Mouse (Mus musculus): Measurements from ENCODE around the gene Ypel4. TPM values are rescaled to one million over a fixed set of nuclear protein-coding genes. Genes with fewer than 3 reads are reported as not detected.
"Not testable (repeated sequence)": the region's sequence is repeated elsewhere in the genome, so short reads cannot be mapped to it uniquely, and the experiment has no call there.

The Ypel4 gene
- polyA plus RNA-seq, 1 experiment from 2014 or later, result 10.0 TPM

- H3K4me2 ChIP-seq (replicated peaks; ENCODE audit: low read depth, low read length), result no peak overlapping the region
- H3K4me1 ChIP-seq (ENCODE audit: control insufficient read depth, insufficient read depth, low read length), result peaks cover 7% of the 10 kb centered on the region
- H3K27me3 ChIP-seq (ENCODE audit: control insufficient read depth, insufficient read depth, low read length), result no peaks in the 10 kb centered on the region
- H3K4me3 ChIP-seq (ENCODE audit: low read length), result no peak overlapping the region
- WGBS, result 96% methylated on average over 14 of the region's 14 CpGs
- no peak for ATAC-seq (ENCODE audit: low FRiP score, low TSS enrichment)
- no peaks in the 10 kb centered on the region for H3K9me3 ChIP-seq (ENCODE audit: control insufficient read depth, low read length)
- H3K27ac ChIP-seq (ENCODE audit: low read depth, low read length), result no peak overlapping the region
- H3K9ac ChIP-seq (ENCODE audit: low read depth, low read length), result no peak overlapping the region
- peaks cover 25% of the 10 kb centered on the region for H3K36me3 ChIP-seq (ENCODE audit: control insufficient read depth, insufficient read depth, low read length)
Observed at GRCm38 (mm10) chr2:84723856-84724255, 10.0 kb upstream of the Ypel4 start.

GRCm38 (mm10) chr2:84725770-84726169 is 8.1 kb upstream of the Ypel4 start:
- H3K4me3 ChIP-seq (ENCODE audit: low read length), result no peak overlapping the region

GRCm38 (mm10) chr2:84726716-84727115 is 7.1 kb upstream of the Ypel4 start:
- H3K36me3 ChIP-seq (ENCODE audit: control insufficient read depth, insufficient read depth, low read length), result peaks cover 25% of the 10 kb centered on the region
- no peaks in the 10 kb centered on the region for H3K27me3 ChIP-seq (ENCODE audit: control insufficient read depth, insufficient read depth, low read length)
- H3K4me1 ChIP-seq (ENCODE audit: control insufficient read depth, insufficient read depth, low read length), result peaks cover 7% of the 10 kb centered on the region
- ATAC-seq (ENCODE audit: low FRiP score, low TSS enrichment), result peak; percentile 1; the same call in 1 of the 2 replicates
- H3K4me2 ChIP-seq (replicated peaks; ENCODE audit: low read depth, low read length), result peak overlapping the region; percentile 72
- WGBS, result under 1% methylated on average over 9 of the region's 9 CpGs
- peak overlapping the region; percentile 46 for H3K4me3 ChIP-seq (ENCODE audit: low read length)
- H3K9ac ChIP-seq (ENCODE audit: low read depth, low read length), result peak overlapping the region; percentile 40
- no peaks in the 10 kb centered on the region for H3K9me3 ChIP-seq (ENCODE audit: control insufficient read depth, low read length)
- H3K27ac ChIP-seq (ENCODE audit: low read depth, low read length), result no peak overlapping the region

More at GRCm38 (mm10) chr2:84725770-84726169, 8.1 kb upstream of the Ypel4 start:
- H3K36me3 ChIP-seq (ENCODE audit: control insufficient read depth, insufficient read depth, low read length), result peaks cover 25% of the 10 kb centered on the region
- H3K4me2 ChIP-seq (replicated peaks; ENCODE audit: low read depth, low read length), result no peak overlapping the region; the same call in 1 of the 2 replicates
- no peaks in the 10 kb centered on the region for H3K27me3 ChIP-seq (ENCODE audit: control insufficient read depth, insufficient read depth, low read length)
- peaks cover 7% of the 10 kb centered on the region for H3K4me1 ChIP-seq (ENCODE audit: control insufficient read depth, insufficient read depth, low read length)
- no peak overlapping the region for H3K27ac ChIP-seq (ENCODE audit: low read depth, low read length)
- ATAC-seq (ENCODE audit: low FRiP score, low TSS enrichment), result no peak
- no peak overlapping the region for H3K9ac ChIP-seq (ENCODE audit: low read depth, low read length)
- WGBS, result 92% methylated on average over 10 of the region's 10 CpGs
- H3K9me3 ChIP-seq (ENCODE audit: control insufficient read depth, low read length), result no peaks in the 10 kb centered on the region

GRCm38 (mm10) chr2:84727172-84727858 is 6.5 kb upstream of the Ypel4 start, which contains the start of gene Clp1:
Gene Clp1 (minus strand): TSS chr2:84727350.
- Histone ChIP-seq H3K27ac (ENCODE audit: low read depth, low read length) (peak within 1 kb of the TSS; percentile 88), H3K9me3 (ENCODE audit: control insufficient read depth, low read length) (no peaks in the 10 kb centered on the region), H3K27me3 (ENCODE audit: control insufficient read depth, insufficient read depth, low read length) (no peaks in the 10 kb centered on the region), H3K9ac (ENCODE audit: low read depth, low read length) (peak within 1 kb of the TSS; percentile 62), H3K4me3 (ENCODE audit: low read length) (peak within 1 kb of the TSS; percentile 46), H3K4me1 (ENCODE audit: control insufficient read depth, insufficient read depth, low read length) (peaks cover 7% of the 10 kb centered on the region), H3K4me2 (replicated peaks; ENCODE audit: low read depth, low read length) (peak within 1 kb of the TSS; percentile 72), H3K36me3 (ENCODE audit: control insufficient read depth, insufficient read depth, low read length) (peaks cover 25% of the 10 kb centered on the region)
- WGBS, result under 1% methylated on average over 39 of the region's 39 CpGs
- peak; percentile 96 for ATAC-seq (ENCODE audit: low FRiP score, low TSS enrichment)

GRCm38 (mm10) chr2:84728191-84728590 is 5.7 kb upstream of the Ypel4 start:
- H3K9me3 ChIP-seq (ENCODE audit: control insufficient read depth, low read length); H3K4me3 ChIP-seq (ENCODE audit: low read length); H3K9ac ChIP-seq (ENCODE audit: low read depth, low read length); H3K27me3 ChIP-seq (ENCODE audit: control insufficient read depth, insufficient read depth, low read length); H3K4me1 ChIP-seq (ENCODE audit: control insufficient read depth, insufficient read depth, low read length); ATAC-seq (ENCODE audit: low FRiP score, low TSS enrichment); H3K27ac ChIP-seq (ENCODE audit: low read depth, low read length); H3K4me2 ChIP-seq (replicated peaks; ENCODE audit: low read depth, low read length): not testable (repeated sequence)
- peaks cover 22% of the 10 kb centered on the region for H3K36me3 ChIP-seq (ENCODE audit: control insufficient read depth, insufficient read depth, low read length)
- WGBS, result 81% methylated on average over 5 of the region's 5 CpGs

GRCm38 (mm10) chr2:84731206-84731605 is 2.7 kb upstream of the Ypel4 start:
- 79% methylated on average over 3 of the region's 3 CpGs for WGBS
- Histone ChIP-seq H3K4me3 (ENCODE audit: low read length) (no peak overlapping the region), H3K27ac (ENCODE audit: low read depth, low read length) (no peak overlapping the region), H3K4me1 (ENCODE audit: control insufficient read depth, insufficient read depth, low read length) (peaks cover 28% of the 10 kb centered on the region), H3K27me3 (ENCODE audit: control insufficient read depth, insufficient read depth, low read length) (no peaks in the 10 kb centered on the region), H3K9ac (ENCODE audit: low read depth, low read length) (no peak overlapping the region), H3K36me3 (ENCODE audit: control insufficient read depth, insufficient read depth, low read length) (no peaks in the 10 kb centered on the region), H3K4me2 (replicated peaks; ENCODE audit: low read depth, low read length) (no peak overlapping the region), H3K9me3 (ENCODE audit: control insufficient read depth, low read length) (no peaks in the 10 kb centered on the region)
- no peak for ATAC-seq (ENCODE audit: low FRiP score, low TSS enrichment)

GRCm38 (mm10) chr2:84732394-84732793 is 1.5 kb upstream of the Ypel4 start:
- Histone ChIP-seq H3K9me3 (ENCODE audit: control insufficient read depth, low read length) (no peaks in the 10 kb centered on the region), H3K4me2 (replicated peaks; ENCODE audit: low read depth, low read length) (no peak overlapping the region), H3K27me3 (ENCODE audit: control insufficient read depth, insufficient read depth, low read length) (no peaks in the 10 kb centered on the region), H3K27ac (ENCODE audit: low read depth, low read length) (no peak overlapping the region), H3K9ac (ENCODE audit: low read depth, low read length) (no peak overlapping the region), H3K4me1 (ENCODE audit: control insufficient read depth, insufficient read depth, low read length) (peaks cover 34% of the 10 kb centered on the region), H3K36me3 (ENCODE audit: control insufficient read depth, insufficient read depth, low read length) (no peaks in the 10 kb centered on the region), H3K4me3 (ENCODE audit: low read length) (no peak overlapping the region)
- no peak for ATAC-seq (ENCODE audit: low FRiP score, low TSS enrichment)
- 72% methylated on average over 1 of the region's 1 CpGs for WGBS

GRCm38 (mm10) chr2:84734351-84734864 is 550 bp downstream of the Ypel4 start:
- peak overlapping the region; percentile 42 for H3K9ac ChIP-seq (ENCODE audit: low read depth, low read length)
- H3K27me3 ChIP-seq (ENCODE audit: control insufficient read depth, insufficient read depth, low read length), result no peaks in the 10 kb centered on the region
- 0 out of 2 replicates have a peak, but pooled peaks have one; percentile 3 for ATAC-seq (ENCODE audit: low FRiP score, low TSS enrichment)
- H3K4me1 ChIP-seq (ENCODE audit: control insufficient read depth, insufficient read depth, low read length), result peaks cover 54% of the 10 kb centered on the region
- under 1% methylated on average over 11 of the region's 11 CpGs for WGBS
- H3K4me3 ChIP-seq (ENCODE audit: low read length), result peak overlapping the region; percentile 42
- H3K36me3 ChIP-seq (ENCODE audit: control insufficient read depth, insufficient read depth, low read length), result no peaks in the 10 kb centered on the region
- peak overlapping the region; percentile 2; the same call in 1 of the 2 replicates for H3K27ac ChIP-seq (ENCODE audit: low read depth, low read length)
- H3K4me2 ChIP-seq (replicated peaks; ENCODE audit: low read depth, low read length), result peak overlapping the region; percentile 46
- H3K9me3 ChIP-seq (ENCODE audit: control insufficient read depth, low read length), result no peaks in the 10 kb centered on the region

- peak overlapping the region; percentile 46 for H3K4me2 ChIP-seq (replicated peaks; ENCODE audit: low read depth, low read length)
- WGBS, result 3% methylated on average over 2 of the region's 2 CpGs
- H3K4me3 ChIP-seq (ENCODE audit: low read length), result peak overlapping the region; percentile 42
- no peak for ATAC-seq (ENCODE audit: low FRiP score, low TSS enrichment)
- H3K36me3 ChIP-seq (ENCODE audit: control insufficient read depth, insufficient read depth, low read length), result peaks cover 3% of the 10 kb centered on the region; the same call in 1 of the 2 replicates
- H3K9ac ChIP-seq (ENCODE audit: low read depth, low read length), result peak overlapping the region; percentile 42
- H3K4me1 ChIP-seq (ENCODE audit: control insufficient read depth, insufficient read depth, low read length), result peaks cover 56% of the 10 kb centered on the region
- H3K27ac ChIP-seq (ENCODE audit: low read depth, low read length), result no peak overlapping the region
- H3K9me3 ChIP-seq (ENCODE audit: control insufficient read depth, low read length), result no peaks in the 10 kb centered on the region
- no peaks in the 10 kb centered on the region for H3K27me3 ChIP-seq (ENCODE audit: control insufficient read depth, insufficient read depth, low read length)
Observed at GRCm38 (mm10) chr2:84734919-84735318, 1.1 kb downstream of the Ypel4 start.

All from kidney, embryonic 14.5 days (tissue).